Mouse (Mus musculus): ENCODE results near the gene Ip6k3.

DNA sequence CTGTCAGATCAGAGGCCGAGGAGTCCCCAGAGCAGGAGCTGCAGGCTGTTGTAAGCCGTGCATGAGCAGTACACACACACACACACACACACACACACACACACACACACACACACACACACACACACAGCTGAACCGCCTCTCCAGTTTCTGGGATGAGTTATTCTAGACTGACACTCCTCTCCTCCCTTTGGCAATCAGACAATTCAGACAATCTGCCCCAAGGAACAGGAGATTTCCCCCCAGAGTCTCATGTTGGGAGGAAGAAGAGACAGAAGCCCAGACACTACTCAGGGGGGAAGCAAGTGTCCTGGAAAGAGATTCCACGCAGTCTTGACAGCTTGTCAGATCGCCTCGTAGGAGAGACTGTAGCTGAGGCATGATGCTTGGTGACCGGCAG, 28.3 kb downstream of the Ip6k3 start:
- TF ChIP-seq CTCF (IDR thresholded peaks at IDR 0.05; ENCODE audit: low read depth, low read length): no peak
- no peak for TF ChIP-seq POLR2A (IDR thresholded peaks at IDR 0.05; ENCODE audit: extremely low read depth, insufficient read depth, low read length)
